Mouse (Mus musculus): Measurements from ENCODE around the gene Calr3.

Calr3 gene

DNA sequence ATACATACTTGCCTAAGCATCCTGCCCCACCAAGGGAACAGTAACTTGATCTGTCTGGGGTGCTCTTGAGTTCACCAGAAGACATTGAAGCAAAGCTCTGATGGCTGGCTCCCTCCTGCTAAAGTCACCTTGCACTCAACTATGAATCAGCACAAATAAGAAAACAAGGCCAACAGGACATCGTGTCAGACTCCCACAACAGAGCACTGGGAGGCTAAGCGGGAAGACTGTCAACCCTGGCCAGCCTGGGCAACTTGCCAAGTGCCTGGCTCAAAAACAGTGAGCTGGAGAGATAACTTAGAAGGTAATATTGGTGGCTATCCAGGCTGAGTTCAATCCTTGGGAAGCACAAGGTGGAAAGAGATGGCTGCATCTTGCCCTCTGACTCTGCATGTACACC lies 8.7 kb downstream of the Calr3 start:
- DNase-seq = no peak

DNA sequence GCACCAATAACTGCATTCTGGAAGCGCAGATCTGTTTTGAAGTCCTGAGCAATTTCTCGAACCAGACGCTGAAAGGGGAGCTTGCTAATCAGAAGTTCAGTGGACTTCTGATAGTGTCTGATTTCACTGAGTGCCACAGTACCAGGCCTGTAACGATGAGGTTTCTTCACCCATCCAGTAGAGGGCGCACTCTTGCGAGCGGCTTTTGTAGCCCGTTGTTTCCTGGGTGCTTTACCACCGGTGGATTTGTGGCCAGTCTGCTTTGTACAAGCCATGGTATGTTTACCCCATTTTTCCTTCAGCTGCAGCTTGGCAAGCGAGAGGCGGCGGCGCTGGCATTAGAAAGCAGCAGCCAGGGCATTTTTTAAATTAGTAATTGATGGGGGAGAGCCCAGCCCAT lies 14.0 kb downstream of the Calr3 start:
- DNase-seq = no peak

DNA sequence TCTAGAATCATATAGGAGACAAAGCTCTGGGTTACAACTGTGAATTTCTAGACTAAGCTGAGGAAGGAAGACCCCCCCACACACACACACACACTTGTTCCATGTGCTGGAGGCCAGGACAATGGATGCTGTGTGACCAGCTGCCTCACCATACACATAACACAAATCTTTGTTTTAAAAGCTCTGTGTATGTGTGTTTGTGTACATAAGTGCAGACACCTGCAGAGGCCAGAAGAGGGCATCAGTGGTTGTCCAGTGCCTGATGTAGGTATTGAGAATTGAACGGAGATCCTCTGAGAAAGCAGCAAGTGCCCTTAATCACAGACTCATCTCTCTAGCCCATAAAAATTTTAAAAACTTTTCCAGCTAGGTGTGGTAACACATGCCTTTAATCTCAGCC lies 20.7 kb downstream of the Calr3 start:
- peak; percentile 20 for DNase-seq

- DNase-seq = peak; percentile 99
Measured at GRCm38 (mm10) chr8:72421362-72422335, 22.0 kb downstream of the Calr3 start, which contains the start of gene Eps15l1. Gene Eps15l1, minus strand, starts transcription at chr8:72421460.

GRCm38 (mm10) chr8:72420571-72421361 lies 22.9 kb downstream of the Calr3 start:
- peak; percentile 67 for DNase-seq

GRCm38 (mm10) chr8:72418073-72418472 lies 25.6 kb downstream of the Calr3 start:
- no peak for DNase-seq

GRCm38 (mm10) chr8:72415252-72415651 lies 28.4 kb downstream of the Calr3 start:
- DNase-seq = no peak

- no peak for DNase-seq
Measured at GRCm38 (mm10) chr8:72413839-72414238, 29.8 kb downstream of the Calr3 start.

DNA sequence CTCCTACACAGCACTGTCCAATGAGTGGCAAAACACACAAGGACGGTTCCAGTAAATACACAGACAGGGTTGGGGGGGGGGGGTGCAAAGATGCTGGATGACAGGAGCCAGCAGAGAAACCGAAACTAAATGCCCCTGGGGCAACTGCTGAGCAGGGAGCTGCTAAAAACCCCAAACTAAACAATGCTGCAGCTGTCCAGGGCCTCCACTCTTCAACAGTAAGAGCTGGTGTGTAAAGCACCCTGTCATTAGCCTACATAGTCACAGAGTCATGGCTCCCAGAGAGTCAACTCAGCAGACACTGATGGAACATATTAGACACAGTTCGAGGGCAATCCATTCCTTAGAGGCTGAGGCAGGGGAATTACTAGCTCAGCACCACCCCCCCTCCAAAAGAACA lies 34.2 kb downstream of the Calr3 start:
- DNase-seq = peak; percentile 7

GRCm38 (mm10) chr8:72407878-72408277 lies 35.8 kb downstream of the Calr3 start:
- no peak for DNase-seq

- no peak for DNase-seq
Measured at GRCm38 (mm10) chr8:72402981-72403380, 40.7 kb downstream of the Calr3 start.

DNA sequence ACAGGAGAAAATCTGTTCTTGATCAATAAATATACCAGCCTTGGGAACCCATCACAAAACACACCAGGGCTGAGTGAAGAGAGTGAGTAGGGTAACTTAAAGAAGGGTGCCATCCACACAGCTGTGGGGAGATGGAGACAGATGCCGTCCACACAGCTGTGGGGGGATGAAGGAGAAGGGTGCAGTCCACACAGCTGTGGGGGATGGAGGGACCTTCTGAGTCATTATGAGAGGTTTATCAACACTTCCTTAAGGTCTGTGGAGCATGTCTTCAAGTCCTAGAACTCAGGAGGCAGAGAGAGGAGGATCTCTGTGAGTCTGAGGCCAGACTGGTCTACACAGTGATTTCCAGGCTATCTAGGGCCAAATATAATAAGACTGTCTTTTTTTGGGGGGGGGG lies 42.3 kb downstream of the Calr3 start:
- no peak for DNase-seq

DNA sequence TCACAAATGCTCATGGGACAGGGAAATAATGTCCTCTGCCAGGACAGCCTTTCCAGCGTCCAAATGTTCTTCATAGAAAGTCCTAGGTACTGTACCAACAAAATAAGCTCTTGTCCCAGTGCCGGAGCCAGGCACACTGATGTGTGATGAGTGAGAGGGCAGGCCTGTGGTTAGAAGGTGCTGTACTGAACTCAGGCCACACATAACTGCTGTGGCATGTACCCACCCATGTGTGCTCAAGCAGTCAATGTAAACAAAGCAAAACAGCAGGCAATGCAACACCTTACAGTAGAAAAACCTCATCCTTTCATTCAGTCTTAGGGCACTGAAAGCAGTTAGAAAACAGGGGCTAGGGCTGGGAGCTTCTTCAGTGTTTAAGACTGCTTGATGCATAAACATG lies 57.9 kb downstream of the Calr3 start:
- DNase-seq = no peak

GRCm38 (mm10) chr8:72382395-72382794 lies 61.3 kb downstream of the Calr3 start:
- DNase-seq = peak; percentile 8

- no peak for DNase-seq
Measured at GRCm38 (mm10) chr8:72380656-72381055, 63.0 kb downstream of the Calr3 start.

GRCm38 (mm10) chr8:72376900-72377299 lies 66.8 kb downstream of the Calr3 start:
- no peak for DNase-seq

GRCm38 (mm10) chr8:72376309-72376708 lies 67.4 kb downstream of the Calr3 start:
- DNase-seq = no peak

DNA sequence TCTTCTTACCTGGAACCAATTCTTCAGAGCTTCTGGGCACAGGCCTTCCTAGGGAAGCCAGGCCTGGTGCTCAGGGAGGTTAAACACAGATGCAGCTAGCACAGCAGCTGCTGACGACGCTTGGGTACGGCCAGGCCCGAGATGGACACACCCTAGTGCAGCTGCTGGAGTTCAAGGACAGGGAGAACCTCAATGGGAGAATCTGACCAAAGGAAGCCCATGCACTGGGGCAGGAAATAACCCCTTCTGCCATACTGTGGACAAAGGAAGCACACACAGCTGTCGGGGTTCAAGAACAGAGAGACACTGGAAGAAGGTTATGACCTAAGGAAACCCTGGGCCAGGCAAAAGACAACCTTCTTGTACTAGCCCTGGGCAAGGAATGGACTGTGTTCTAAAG lies 68.5 kb downstream of the Calr3 start:
- DNase-seq = no peak
